Mouse (Mus musculus): Measurements from ENCODE around the gene Cog8. TPM values are rescaled to one million over a fixed set of nuclear protein-coding genes. Genes with fewer than 3 reads are reported as not detected.

Gene Cog8
- 74.1 TPM for polyA plus RNA-seq (2017; shearing (Covaris generic))

DNA sequence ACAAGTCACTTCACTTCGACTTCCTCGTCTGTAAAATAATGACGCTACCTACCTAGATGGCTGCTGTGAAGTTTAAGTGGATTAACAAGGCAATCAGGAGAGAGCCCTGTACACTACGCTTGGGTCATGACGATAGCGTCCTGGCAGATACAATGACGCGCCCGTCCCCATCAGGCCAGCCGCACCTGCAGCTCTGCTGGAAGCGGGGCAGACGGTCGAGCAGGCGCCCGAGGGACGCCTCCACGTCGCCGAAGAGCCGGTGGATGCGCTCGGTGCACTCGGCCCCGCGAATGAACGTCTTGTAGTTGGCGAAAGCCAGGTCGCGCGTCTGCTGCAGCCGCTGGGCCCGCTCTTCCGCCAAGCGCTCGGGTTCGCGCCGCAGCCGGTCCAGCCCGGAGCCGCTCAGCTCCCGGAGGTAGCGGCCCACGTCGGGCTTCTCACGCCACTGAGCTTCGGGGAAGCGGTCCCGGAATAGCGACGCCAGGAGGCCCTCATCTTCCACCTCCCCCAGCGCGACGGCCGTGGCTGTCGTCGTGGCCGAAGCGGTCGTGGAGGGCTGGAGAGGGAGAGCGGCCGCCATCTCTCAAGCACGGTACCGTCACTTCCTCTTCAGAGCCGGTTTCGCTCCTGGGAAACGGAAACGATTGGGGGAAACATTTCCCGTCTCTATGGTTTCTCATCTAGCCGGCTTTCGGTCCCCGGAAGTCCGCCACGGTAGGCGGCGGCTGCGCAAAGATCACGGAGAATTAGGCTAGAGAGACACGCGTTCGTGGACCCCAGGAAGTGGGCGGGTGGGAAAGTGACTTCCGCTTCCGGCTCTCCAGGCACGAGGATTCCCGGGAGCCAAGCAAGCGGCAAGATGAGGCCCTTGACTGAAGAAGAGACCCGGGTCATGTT, at the start of gene Cog8, which contains the start of gene Nip7:
Gene Cog8, minus strand, starts transcription at position 614 of the 897 bp plus-strand sequence.
Gene Nip7, plus strand, starts transcription at position 802 of the 897 bp plus-strand sequence.

DNA sequence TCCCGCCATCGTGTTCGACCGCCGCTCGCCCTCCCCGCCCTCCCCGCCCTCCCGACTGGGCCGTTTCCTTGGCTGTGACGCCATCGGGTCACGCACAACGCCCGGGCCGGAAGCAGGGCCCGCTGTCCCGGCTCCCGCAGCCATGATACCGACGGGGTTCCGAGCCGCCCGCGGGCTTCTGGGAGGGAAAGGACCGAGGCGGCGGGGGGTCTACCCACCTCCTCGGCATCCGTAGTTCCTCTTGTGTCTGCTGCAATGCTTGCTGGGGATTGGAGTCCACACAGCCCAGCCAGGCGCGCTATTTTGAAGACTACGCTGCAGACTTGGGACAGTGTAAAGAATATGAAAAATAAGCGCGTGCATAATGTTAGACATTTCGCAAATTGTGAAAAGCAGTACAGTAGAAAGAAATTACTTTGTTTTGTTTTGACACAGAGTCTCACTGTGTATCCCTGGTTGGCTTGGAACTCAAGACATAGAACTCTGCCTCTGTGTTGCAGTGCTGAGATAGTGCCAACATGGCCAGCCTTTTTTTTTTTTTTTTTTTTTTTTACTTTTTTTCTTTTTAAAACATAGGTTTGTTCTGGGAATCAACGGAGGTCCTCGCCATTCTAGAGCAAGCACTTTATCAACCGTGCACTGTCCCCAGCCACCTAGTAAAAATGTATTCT, 40.0 kb upstream of the Cog8 start, which contains the start of gene Terf2:
Gene Terf2, minus strand, starts transcription at position 182 of the 671 bp plus-strand sequence.

DNA sequence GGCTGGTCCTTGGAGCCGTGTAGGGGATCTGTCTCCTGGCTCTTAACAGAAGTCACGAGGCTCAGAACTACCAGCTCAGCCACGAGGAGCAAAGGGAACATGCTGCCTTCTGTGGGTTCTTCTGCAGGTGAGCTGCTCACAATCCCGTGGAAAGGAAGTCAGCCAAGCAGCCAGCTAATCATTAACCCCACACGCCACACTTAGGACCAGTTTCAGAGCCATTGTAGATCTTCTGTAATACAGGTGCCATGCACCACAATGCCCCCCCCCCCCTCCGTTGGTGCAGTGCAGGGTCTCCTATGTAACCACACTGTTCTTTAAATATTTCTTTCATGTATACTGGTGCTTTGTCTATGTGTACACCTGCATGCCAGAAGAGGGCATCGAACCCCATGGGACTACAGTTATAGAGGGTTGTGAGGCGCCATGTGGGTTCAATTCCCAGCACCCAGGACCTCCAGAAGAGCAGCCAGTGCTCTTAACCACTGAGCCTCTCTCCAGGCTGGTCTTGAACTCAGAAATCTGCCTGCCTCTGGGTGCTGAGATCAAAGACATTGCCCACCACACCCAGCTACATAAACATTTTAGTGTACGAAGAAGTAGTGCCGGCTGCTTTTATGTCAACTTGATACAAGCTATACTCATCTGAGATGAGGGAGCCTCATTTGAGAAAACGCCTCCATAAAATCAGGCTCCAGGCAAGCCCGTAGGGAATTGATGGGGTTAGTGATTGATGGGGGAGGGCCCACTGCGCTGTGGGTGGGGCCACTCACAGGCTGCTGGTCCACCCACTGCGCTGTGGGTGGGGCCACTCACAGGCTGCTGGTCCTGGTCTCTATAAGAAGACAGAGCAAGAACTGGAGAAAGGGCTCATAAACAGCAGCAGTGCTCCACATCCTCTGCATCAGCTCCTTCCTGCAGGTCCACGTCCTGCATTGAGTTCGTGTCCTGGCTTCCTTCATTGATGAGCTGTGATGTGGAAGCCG, 9.3 kb upstream of the Cog8 start, which contains the start of gene Tmed6:
Gene Tmed6, minus strand, starts transcription at position 134 of the 986 bp plus-strand sequence.

DNA sequence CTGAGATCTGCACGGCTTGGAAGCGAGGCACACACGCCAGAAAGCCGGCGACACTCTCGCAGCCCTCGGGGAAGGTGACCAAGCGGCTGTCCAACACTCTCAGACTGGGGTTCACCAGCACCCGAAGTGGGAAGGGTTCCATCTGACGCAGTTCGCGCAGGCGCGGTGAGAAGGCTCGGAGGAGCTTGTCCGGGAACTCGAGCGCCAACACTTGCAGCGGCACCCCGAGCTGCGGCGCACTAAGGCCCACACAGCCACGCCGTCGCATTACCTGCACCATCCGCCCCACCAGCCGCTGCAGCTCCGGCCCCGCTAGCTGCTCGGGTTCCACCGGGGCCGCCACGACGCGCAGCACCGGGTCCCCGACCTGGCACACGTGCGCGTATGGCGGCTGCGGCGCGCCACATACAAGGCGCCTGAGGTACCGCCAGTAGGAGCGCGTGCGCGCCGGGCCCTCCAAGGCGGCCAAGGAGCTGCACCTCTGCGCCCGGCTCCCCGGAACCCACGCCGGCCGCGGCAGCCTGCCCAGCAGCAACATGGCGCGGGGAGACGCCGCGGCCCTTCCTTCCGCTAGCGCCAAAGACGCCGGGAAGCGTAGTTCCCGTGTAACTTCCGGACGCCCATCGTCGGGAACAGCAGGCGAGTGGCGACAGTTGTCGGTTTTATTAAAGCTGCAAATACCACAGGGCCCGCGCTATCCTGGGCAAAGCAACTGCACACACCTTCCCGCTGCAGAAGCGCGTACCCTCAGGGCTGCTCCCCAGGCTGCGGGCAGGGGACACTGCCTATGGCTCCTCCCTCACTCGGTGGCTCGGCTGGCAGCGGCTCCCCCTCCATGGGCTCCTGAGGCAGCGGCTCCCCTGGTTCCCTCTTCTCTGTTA, 8.2 kb downstream of the Cog8 start, which contains the start of gene Pdf:
Gene Pdf, minus strand, starts transcription at position 554 of the 881 bp plus-strand sequence.

DNA sequence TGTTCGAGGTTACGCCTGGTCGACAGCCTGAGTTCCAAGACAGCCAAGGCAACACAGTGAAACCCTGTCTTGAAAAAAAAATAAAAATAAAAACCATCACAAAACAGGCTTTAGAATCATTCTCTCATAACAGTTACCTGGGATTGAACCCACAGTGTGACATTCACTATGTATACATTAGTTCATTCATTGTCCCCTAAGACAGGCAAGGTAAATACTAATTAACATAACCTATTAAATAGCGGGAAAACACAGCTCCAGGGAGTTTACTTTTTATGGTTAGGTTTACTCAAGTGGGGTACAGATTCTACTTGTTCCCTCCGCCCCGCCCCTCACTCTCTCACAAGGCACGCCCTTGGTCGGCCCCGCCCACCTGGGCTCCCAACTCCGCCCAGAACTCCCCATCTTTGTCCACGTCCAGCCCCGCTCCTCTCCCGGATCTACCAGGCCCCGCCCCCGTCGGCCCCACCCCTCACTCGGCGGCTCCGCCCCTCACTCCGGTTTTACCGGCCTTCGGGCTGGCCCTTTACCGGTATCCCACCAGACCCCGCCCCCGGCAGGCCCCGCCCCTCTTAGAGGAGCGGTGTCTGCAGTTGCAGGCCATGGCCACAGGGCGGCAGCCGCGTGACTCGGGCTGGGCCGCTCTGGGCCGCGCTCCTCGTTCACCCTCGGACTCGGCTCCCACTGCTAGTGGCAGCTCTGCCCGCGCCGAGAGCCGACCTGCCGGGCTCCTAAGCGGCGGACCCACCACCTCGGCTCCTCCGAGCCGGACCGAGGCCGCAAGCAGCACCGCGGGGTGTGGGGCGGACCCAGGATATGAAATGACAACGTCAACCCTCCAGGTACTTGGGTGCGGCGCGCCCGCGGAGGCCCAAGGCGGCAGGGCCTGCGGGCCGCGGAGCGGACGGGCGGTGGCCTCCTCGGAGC, 25.6 kb downstream of the Cog8 start, which contains the start of gene Vps4a:
Gene Vps4a, plus strand, starts transcription at position 573 of the 927 bp plus-strand sequence.

Other genes with a start within 250 kb of the Cog8 start
- not detected for gene Has3, start 186.4 kb downstream of the Cog8 start, polyA plus RNA-seq (2017; shearing (Covaris generic))
- gene Utp4, start 163.1 kb downstream of the Cog8 start, polyA plus RNA-seq (2017; shearing (Covaris generic)): 59.9 TPM
- gene Sntb2, start 120.9 kb downstream of the Cog8 start, polyA plus RNA-seq (2017; shearing (Covaris generic)): 9.1 TPM
- gene Vps4a, start 25.5 kb downstream of the Cog8 start, polyA plus RNA-seq (2017; shearing (Covaris generic)): 70.0 TPM
- 16.5 TPM for gene Pdf, start 8.1 kb downstream of the Cog8 start, polyA plus RNA-seq (2017; shearing (Covaris generic))
- 82.4 TPM for gene Nip7, start 188 bp upstream of the Cog8 start, polyA plus RNA-seq (2017; shearing (Covaris generic))
- not detected for gene Tmed6, start 9.0 kb upstream of the Cog8 start, polyA plus RNA-seq (2017; shearing (Covaris generic))
- 28.7 TPM for gene Terf2, start 39.9 kb upstream of the Cog8 start, polyA plus RNA-seq (2017; shearing (Covaris generic))
- 69.8 TPM for gene Cyb5b, start 94.0 kb upstream of the Cog8 start, polyA plus RNA-seq (2017; shearing (Covaris generic))
- gene Nfat5, start 236.8 kb upstream of the Cog8 start, polyA plus RNA-seq (2017; shearing (Covaris generic)): 23.4 TPM

Data from CD4-positive, CD25-positive, alpha-beta regulatory T cell (primary cell).